Mouse (Mus musculus) spleen, adult 2 months (tissue): Measurements from ENCODE around the gene Nelfb. TPM values are rescaled to one million over a fixed set of nuclear protein-coding genes. Genes with fewer than 3 reads are reported as not detected.

ENCODE experiments used
- DNase-seq, 2 experiments: peaks; one replicate each; pipeline versions ENCODE4 v3.0.0 to v3.0.0-alpha.2; 2012 to 2021; ENCODE audit warnings: low spot score in 2 of 2, low read depth in 1 of 2
- H3K27ac ChIP-seq: fragments of 200-500 bp; 2 replicates; pipeline ENCODE4 v1.5.1; 2012; ENCODE audit warnings: low read length, inconsistent platforms; ENCODE audit not compliant: insufficient read depth
- H3K27me3 ChIP-seq: fragments of 200-500 bp; 2 replicates; pipeline ENCODE4 v1.6.1; 2012; ENCODE audit warnings: mild to moderate bottlenecking, moderate library complexity, low read length, inconsistent platforms; ENCODE audit not compliant: control insufficient read depth, insufficient read depth
- H3K36me3 ChIP-seq: fragments of 200-500 bp; 2 replicates; pipeline ENCODE4 v1.6.1; 2012; ENCODE audit warnings: mild to moderate bottlenecking, low read length, inconsistent platforms; ENCODE audit not compliant: control insufficient read depth, insufficient read depth
- H3K4me1 ChIP-seq: fragments of 200-500 bp; 2 replicates; pipeline ENCODE4 v1.6.1; 2011; ENCODE audit warnings: inconsistent platforms; ENCODE audit not compliant: control insufficient read depth, insufficient read depth, insufficient read length
- H3K4me3 ChIP-seq: fragments of 200-500 bp; 2 replicates; pipeline ENCODE4 v1.5.1; 2011; ENCODE audit warnings: mild to moderate bottlenecking, inconsistent platforms; ENCODE audit not compliant: insufficient read depth, insufficient read length; ENCODE audit errors: extremely low read depth
- CTCF ChIP-seq: fragments of 200-500 bp; IDR thresholded peaks from 2 replicates; pipeline ENCODE4 v1.5.1; 2011; ENCODE audit warnings: mild to moderate bottlenecking, inconsistent platforms; ENCODE audit not compliant: insufficient read depth, insufficient read length, insufficient replicate concordance; ENCODE audit errors: extremely low read depth
- POLR2A ChIP-seq: fragments of 200-500 bp; IDR thresholded peaks from 2 replicates; pipeline ENCODE4 v1.6.1; 2011; ENCODE audit warnings: low read depth, low read length, inconsistent platforms
- WGBS: fragments of 180-500 bp; shearing (Covaris S2); methylation state at CpG from one replicate; pipeline ENCODE4 v1.1.7; 2018; 5-methylcytosine and 5-hydroxymethylcytosine counted together
- polyA plus RNA-seq: library from polyadenylated mRNA; depleted of rRNA; stranded (reverse); fragments of >200 nt; gene quantifications from 2 replicates; pipeline ENCODE4 v1.2.3, GENCODE M21; 2012

Gene Nelfb
- polyA plus RNA-seq, 1 experiment: 68.1 TPM

DNA sequence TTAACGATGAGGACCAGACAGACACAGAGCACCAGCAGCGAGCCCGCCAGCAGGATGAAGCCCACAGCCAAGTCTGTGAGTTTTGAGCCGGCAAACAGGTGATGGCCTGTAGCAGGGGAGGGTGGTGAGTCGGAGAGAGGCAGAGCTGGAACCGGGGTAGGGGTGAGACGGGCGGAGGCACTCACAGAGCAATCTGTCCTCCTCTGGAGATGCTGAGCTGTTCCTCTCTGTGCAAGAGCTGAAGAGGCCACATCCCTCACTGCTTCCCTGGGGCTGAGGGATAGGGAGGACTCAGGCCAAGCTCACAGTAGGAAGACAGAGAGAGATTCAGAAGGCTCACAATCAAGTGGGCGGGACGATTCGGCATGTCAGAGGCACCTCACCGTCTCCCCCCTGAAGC is 19.7 kb upstream of the Nelfb start:
- TF ChIP-seq POLR2A: no peak
- no peaks in the 10 kb centered on the region; the same call in 1 of the 2 replicates for H3K27me3 ChIP-seq
- H3K4me1 ChIP-seq: peaks cover 3% of the 10 kb centered on the region; the same call in 1 of the 2 replicates
- H3K27ac ChIP-seq: no peak overlapping the region
- WGBS: 89% methylated on average over 12 of the region's 12 CpGs
- no peaks in the 10 kb centered on the region for H3K36me3 ChIP-seq
- no peak for DNase-seq
- no peak overlapping the region for H3K4me3 ChIP-seq

GRCm38 (mm10) chr2:25230581-25230980 is 19.3 kb upstream of the Nelfb start:
- WGBS: 89% methylated on average over 7 of the region's 7 CpGs
- Histone ChIP-seq H3K27me3 (no peaks in the 10 kb centered on the region; the same call in 1 of the 2 replicates), H3K27ac (no peak overlapping the region), H3K4me3 (no peak overlapping the region), H3K36me3 (no peaks in the 10 kb centered on the region), H3K4me1 (peaks cover 3% of the 10 kb centered on the region; the same call in 1 of the 2 replicates)
- no peak for DNase-seq
- TF ChIP-seq POLR2A (no peak), CTCF (no peak)

GRCm38 (mm10) chr2:25229582-25229981 is 18.3 kb upstream of the Nelfb start:
- DNase-seq: no peak
- Histone ChIP-seq H3K4me1 (peaks cover 3% of the 10 kb centered on the region; the same call in 1 of the 2 replicates), H3K27ac (no peak overlapping the region), H3K36me3 (no peaks in the 10 kb centered on the region), H3K27me3 (no peaks in the 10 kb centered on the region; the same call in 1 of the 2 replicates), H3K4me3 (no peak overlapping the region)
- WGBS: 91% methylated on average over 5 of the region's 5 CpGs
- TF ChIP-seq POLR2A (no peak), CTCF (no peak)

DNA sequence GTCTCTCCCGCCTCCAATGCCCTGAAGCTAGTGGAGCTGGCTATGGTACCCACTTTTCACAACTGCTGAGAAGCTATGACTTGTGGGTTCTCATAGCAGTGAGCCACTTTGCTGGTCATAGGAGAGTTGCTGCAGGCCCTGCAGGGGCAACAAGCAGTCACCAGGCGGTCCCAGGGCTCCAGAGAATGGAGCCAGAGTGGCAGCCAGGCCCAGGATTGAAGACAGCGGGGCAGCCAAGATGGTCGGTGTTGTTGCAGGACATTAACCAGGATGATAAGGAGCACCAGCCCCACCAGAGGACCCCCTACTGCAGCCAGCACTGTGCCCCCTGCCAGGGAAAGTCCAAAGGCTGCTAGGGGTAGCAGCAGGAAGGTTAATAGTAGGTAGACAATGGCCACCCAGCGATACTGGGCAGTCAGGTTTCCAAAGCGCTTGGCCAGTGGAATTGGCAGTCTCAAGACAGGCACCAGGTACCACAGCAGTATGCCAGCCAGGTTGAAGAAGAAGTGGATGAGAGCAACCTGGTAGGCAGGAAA is 17.8 kb upstream of the Nelfb start:
- TF ChIP-seq POLR2A: no peak
- no peak for TF ChIP-seq CTCF
- no peaks in the 10 kb centered on the region for H3K36me3 ChIP-seq
- no peak overlapping the region for H3K4me3 ChIP-seq
- H3K27me3 ChIP-seq: no peaks in the 10 kb centered on the region; the same call in 1 of the 2 replicates
- peaks cover 3% of the 10 kb centered on the region; the same call in 1 of the 2 replicates for H3K4me1 ChIP-seq
- 0 out of 2 replicates have a peak overlapping the region, but pooled peaks have one; percentile 27 for H3K27ac ChIP-seq
- 79% methylated on average over 6 of the region's 6 CpGs for WGBS
- no peak for DNase-seq

GRCm38 (mm10) chr2:25228431-25228889 is 17.2 kb upstream of the Nelfb start:
- TF ChIP-seq POLR2A (no peak), CTCF (peak; percentile 88; the same call in 1 of the 2 replicates)
- Histone ChIP-seq H3K27ac (peak overlapping the region; percentile 62), H3K4me3 (peak overlapping the region; percentile 39; the same call in 1 of the 2 replicates), H3K4me1 (peaks cover 7% of the 10 kb centered on the region; the same call in 1 of the 2 replicates), H3K36me3 (no peaks in the 10 kb centered on the region), H3K27me3 (no peaks in the 10 kb centered on the region)
- DNase-seq: peak; percentile 84 to 85
- 1% methylated on average over 7 of the region's 7 CpGs for WGBS

GRCm38 (mm10) chr2:25227406-25227805 is 16.1 kb upstream of the Nelfb start:
- H3K4me1 ChIP-seq: peaks cover 8% of the 10 kb centered on the region; the same call in 1 of the 2 replicates

GRCm38 (mm10) chr2:25226864-25227263 is 15.6 kb upstream of the Nelfb start:
- WGBS: 87% methylated on average over 5 of the region's 5 CpGs

More at GRCm38 (mm10) chr2:25227406-25227805, 16.1 kb upstream of the Nelfb start:
- Histone ChIP-seq H3K27ac (no peak overlapping the region), H3K4me3 (no peak overlapping the region), H3K36me3 (no peaks in the 10 kb centered on the region), H3K27me3 (no peaks in the 10 kb centered on the region)
- WGBS: 97% methylated on average over 4 of the region's 4 CpGs
- TF ChIP-seq POLR2A (no peak), CTCF (no peak)
- no peak for DNase-seq

More at GRCm38 (mm10) chr2:25226864-25227263, 15.6 kb upstream of the Nelfb start:
- no peaks in the 10 kb centered on the region for H3K27me3 ChIP-seq
- TF ChIP-seq POLR2A: no peak
- TF ChIP-seq CTCF: no peak
- peaks cover 1% of the 10 kb centered on the region; the same call in 1 of the 2 replicates for H3K36me3 ChIP-seq
- no peak for DNase-seq
- H3K4me3 ChIP-seq: no peak overlapping the region
- H3K27ac ChIP-seq: no peak overlapping the region
- H3K4me1 ChIP-seq: peaks cover 8% of the 10 kb centered on the region; the same call in 1 of the 2 replicates
